Mouse (Mus musculus) cerebellum, adult 2 months (tissue): Measurements from ENCODE around the gene Gm9045. TPM values are rescaled to one million over a fixed set of nuclear protein-coding genes. Genes with fewer than 3 reads are reported as not detected.

ENCODE experiments used
- DNase-seq, 2 experiments: peaks; one replicate each; pipeline ENCODE4 v3.0.0; 2021
- H3K27ac ChIP-seq: fragments of 200-500 bp; 2 replicates; pipeline ENCODE4 v1.5.1; 2012; ENCODE audit warnings: low read length, control low read depth, inconsistent platforms; ENCODE audit not compliant: insufficient read depth
- H3K27me3 ChIP-seq: fragments of 200-500 bp; 2 replicates; pipeline ENCODE4 v1.6.1; 2012; ENCODE audit warnings: inconsistent platforms, mild to moderate bottlenecking, low read length, moderate library complexity; ENCODE audit not compliant: control insufficient read depth, insufficient read depth
- H3K4me1 ChIP-seq: fragments of 200-500 bp; 2 replicates; pipeline ENCODE4 v1.6.1; 2011; ENCODE audit warnings: low read length; ENCODE audit not compliant: control insufficient read depth, insufficient read depth
- H3K4me3 ChIP-seq: fragments of 200-500 bp; replicated peaks from 2 replicates; pipeline ENCODE3; 2011; ENCODE audit warnings: mild to moderate bottlenecking, low read depth, low read length, control low read depth; ENCODE audit not compliant: insufficient read depth
- CTCF ChIP-seq: fragments of 200-500 bp; IDR thresholded peaks from 2 replicates; pipeline ENCODE4 v1.5.1; 2011; ENCODE audit warnings: low read depth, mild to moderate bottlenecking, control low read depth, low read length, moderate library complexity, borderline replicate concordance; ENCODE audit not compliant: insufficient read depth
- POLR2A ChIP-seq: fragments of 200-500 bp; IDR thresholded peaks from 2 replicates; pipeline ENCODE4 v1.6.1; 2011; ENCODE audit warnings: low read length, control low read depth, borderline replicate concordance; ENCODE audit not compliant: insufficient read depth
- WGBS: fragments of 180-500 bp; shearing (Covaris S2); methylation state at CpG from one replicate; pipeline ENCODE4 v1.1.7; 2018; 5-methylcytosine and 5-hydroxymethylcytosine counted together
- polyA plus RNA-seq: library from polyadenylated mRNA; depleted of rRNA; stranded (reverse); fragments of >200 nt; gene quantifications from 2 replicates; pipeline ENCODE4 v1.2.3, GENCODE M21; 2012; rRNA removed

The Gm9045 gene
- polyA plus RNA-seq, 1 experiment: 0.07 TPM

GRCm38 (mm10) chr10:118294938-118295337 lies 42.7 kb downstream of the Gm9045 start, which contains the start of gene Iltifb:
Gene Iltifb, minus strand, starts transcription at chr10:118295038.
- no peak for DNase-seq
- H3K27ac ChIP-seq: no peak within 1 kb of the TSS
- TF ChIP-seq POLR2A: no peak
- no peak for TF ChIP-seq CTCF
- 93% methylated on average over 6 of the region's 6 CpGs for WGBS
- no peaks in the 10 kb centered on the region for H3K4me1 ChIP-seq
- H3K27me3 ChIP-seq: no peaks in the 10 kb centered on the region
- H3K4me3 ChIP-seq: no peak within 1 kb of the TSS

Other genes with a start within 250 kb of the Gm9045 start
- gene Mdm1, start 196.0 kb downstream of the Gm9045 start, polyA plus RNA-seq: 15.5 and 16.2 TPM in 2 replicates
- gene Il22, start 132.9 kb downstream of the Gm9045 start, polyA plus RNA-seq: 5.7 and 6.2 TPM in 2 replicates
- gene Gm32717, start 97.1 kb downstream of the Gm9045 start, polyA plus RNA-seq: 0.03 TPM in 1 of 2 replicates, not detected in the other
- 0.03 TPM in 1 of 2 replicates, not detected in the other for gene Gm32802, start 79.1 kb downstream of the Gm9045 start, polyA plus RNA-seq
- gene Iltifb, start 42.8 kb downstream of the Gm9045 start, polyA plus RNA-seq: 39.4 and 42.9 TPM in 2 replicates
- gene Gm9040, start 10.9 kb downstream of the Gm9045 start, polyA plus RNA-seq: not detected in 2 replicates
- gene Gm9044, start 5.4 kb downstream of the Gm9045 start, polyA plus RNA-seq: not detected in 2 replicates
- gene Gm9046, start 5.4 kb upstream of the Gm9045 start, polyA plus RNA-seq: not detected in 2 replicates
- not detected in 2 replicates for gene Gm9048, start 10.8 kb upstream of the Gm9045 start, polyA plus RNA-seq
- gene Gm9049, start 16.3 kb upstream of the Gm9045 start, polyA plus RNA-seq: 0.05 and 0.07 TPM in 2 replicates
- gene Ifng, start 103.2 kb upstream of the Gm9045 start, polyA plus RNA-seq: not detected in 2 replicates